Mouse (Mus musculus): ENCODE results near the gene Sgcb. TPM values are rescaled to one million over a fixed set of nuclear protein-coding genes. Genes with fewer than 3 reads are reported as not detected.

Sgcb gene
- total RNA-seq, 2 experiments from 2014 or later, result 43.0 to 45.5 TPM

DNA sequence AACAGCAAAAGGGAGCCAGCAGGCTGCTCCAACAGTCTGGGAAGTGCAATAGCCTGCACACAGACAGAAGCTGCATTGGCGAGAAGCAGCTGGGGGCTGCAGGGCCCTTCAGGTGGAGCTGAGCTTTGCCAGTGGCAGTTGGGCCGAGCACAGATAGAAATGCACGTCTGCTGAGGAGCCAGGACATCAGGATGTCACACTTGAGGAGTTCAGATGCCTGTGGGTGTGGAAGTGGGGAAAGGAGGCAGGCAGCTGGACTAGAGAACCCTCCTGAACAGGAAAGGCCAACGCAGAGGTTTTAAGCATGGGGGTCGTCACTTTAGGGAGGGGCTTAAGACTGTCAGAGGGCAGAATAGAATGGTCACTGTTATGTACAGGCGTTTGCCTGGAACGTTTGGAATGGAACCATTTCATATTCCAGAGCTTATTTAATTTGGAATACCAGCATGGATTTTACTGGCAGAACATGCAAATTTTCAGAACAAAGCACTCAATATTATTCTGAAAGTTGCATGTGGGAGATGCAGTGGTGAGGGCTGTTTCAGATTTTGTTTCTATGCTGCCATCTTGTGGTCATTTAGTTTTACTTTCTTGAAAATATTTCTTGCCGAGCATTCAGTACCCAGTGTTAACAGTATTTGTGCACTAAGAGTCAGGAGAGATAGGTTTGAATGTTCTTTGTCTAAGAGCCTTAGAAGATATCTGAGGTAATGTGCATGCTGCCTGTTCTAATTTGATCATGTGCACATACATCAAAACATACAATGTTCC lies 10.1 kb downstream of the Sgcb start:
- DNase-seq (ENCODE audit: low spot score in 2 of 2), result peak in 1 of 2 experiments; percentile 78

DNA sequence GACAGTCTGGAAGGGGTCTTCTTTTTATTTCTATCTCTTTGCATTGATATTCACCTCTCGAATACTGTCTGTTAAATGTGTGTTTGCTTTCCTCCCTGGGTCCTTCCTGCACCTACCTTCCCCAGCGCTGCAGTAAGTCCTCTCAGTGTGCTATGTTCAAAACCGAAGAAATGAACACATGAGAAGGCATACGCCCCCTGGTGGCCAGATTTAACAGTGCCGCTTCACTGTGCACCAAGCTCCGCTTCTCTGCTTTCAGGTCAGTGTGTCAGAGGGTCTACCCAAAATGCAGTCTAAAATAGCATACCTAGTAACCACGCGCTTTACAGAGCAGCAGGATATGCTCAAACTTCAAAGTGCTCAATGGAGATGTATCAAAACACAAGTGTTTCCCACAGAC lies 14.4 kb downstream of the Sgcb start:
- peak; percentile 59 to 90 for DNase-seq (ENCODE audit: low spot score in 2 of 2)

DNA sequence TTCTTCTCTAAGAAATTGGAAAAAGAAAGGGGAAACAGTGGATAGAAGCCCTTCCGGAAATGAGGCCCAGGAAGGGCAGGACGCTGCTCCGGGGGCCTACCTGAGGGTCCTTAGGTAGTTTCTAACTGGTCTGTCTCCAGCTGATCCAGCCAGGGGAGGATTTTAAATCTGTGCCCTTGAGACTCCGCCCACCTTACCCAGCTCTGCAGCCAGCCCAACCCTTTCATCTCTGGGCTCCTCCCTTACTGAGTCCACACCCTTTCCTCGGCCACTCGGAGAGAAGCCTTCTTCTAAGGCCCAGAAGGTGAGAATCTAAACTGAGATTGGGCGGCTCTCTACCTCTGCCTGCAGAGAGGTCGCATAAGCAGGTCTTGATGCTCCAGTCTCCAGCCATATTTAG lies 15.3 kb downstream of the Sgcb start, which contains the start of gene Lrrc66:
Lrrc66 (minus strand) TSS at position 236 of the 400 bp plus-strand sequence.
- no peak for DNase-seq (ENCODE audit: low spot score in 2 of 2)

DNA sequence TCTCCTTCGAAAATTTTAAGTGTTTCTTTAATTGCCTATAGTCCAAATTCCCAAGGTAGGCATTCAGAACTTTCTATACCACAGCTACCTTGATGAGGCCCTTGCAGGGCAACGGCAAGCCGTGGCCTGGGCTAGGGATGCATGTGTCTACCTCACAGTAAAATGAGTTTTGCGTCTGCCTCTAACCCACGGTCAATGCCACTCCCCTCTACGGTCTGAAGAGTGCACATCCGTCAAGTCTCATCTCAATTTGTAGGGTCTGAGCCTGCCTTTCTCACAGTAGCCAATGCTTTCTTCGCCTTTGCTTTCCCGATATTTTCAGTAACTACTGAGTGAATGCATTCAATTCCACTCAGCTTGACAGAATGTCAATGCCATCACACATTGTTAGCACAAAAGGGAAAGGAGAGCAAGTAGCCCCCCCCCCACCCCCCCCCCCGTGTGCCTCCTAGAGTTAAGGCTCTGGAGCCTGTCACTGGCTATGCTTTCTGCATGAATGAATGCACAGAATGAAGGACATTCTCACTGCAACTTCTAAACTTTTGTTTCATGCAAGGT lies 16.5 kb downstream of the Sgcb start:
- no peak for DNase-seq (ENCODE audit: low spot score in 2 of 2)

DNA sequence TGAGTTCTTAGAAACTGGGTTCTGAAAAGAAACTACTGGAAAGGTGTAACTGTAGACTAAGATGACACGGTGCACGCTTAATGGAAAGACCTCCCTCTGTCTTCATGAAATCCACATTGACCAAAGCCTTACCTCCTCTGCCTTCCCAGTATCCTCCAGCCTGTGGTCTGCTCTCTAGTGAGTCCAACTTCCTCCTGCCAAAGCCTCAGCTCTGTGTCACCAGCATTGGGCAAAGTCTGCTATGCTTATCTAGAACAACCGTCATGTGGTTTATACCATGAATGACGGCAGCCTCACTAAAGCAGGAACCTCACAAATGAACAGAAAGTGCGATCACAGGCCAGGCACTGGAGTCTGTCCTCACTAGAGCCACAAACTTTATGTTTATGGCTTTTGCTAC lies 17.4 kb downstream of the Sgcb start:
- no peak for DNase-seq (ENCODE audit: low spot score in 2 of 2)

DNA sequence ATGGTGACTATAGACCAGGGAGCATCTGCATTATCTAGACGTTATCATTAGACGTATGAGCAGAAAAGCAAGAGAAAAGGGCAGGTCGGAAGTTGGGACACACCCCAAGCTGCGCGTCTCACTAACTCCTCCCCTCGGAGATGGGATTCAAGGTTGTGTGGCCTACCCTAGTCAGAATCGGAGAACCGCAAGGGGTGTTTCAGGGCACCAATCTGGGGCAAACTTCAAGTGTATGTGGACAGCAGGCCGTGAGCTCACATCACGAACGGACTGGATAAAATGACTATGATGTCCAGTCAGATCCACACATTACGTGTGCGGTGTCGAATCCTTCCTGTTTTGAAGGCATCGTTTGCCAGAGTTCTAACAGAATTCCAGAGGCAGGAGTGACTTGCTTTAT lies 19.6 kb downstream of the Sgcb start:
- DNase-seq (ENCODE audit: low spot score in 2 of 2), result no peak

DNA sequence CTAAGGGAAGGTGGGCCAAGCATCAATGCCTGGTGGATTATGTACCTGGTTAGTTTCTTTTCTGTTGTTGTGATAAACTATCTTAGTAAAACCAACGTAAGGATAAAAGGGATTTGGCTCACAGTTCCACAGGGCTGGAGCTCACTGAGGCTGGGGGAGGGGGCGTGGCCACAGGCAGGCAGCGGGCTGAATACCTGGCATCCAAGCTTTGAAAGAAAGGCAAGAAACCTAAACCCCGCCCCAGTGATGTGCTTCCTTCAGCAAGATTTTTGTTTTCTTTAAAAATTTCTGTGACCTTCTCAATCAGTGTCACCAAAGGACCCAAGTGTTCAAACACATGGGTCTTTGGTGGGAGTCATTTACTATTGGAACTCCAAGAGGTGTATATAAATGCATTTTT lies 20.0 kb downstream of the Sgcb start:
- no peak for DNase-seq (ENCODE audit: low spot score in 2 of 2)

DNA sequence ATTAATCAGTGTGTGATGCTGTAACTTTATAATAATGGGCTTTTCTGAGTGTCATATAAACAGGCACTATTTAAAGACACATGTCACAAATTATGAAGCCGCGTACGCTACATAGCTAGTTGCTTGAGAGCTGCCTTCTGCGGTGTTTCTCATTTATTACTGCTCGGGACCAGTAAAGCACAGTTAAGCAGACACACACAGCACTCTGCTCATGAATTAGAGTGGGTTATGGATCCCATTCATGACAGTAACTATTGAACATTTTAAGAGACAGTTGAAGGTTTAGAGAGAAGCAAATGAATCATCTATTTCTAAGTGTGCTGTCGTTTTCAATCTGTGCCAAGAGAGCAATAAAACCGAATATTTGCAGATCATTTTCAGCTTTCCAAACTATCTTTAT lies 20.7 kb downstream of the Sgcb start:
- DNase-seq (ENCODE audit: low spot score in 2 of 2), result no peak

DNA sequence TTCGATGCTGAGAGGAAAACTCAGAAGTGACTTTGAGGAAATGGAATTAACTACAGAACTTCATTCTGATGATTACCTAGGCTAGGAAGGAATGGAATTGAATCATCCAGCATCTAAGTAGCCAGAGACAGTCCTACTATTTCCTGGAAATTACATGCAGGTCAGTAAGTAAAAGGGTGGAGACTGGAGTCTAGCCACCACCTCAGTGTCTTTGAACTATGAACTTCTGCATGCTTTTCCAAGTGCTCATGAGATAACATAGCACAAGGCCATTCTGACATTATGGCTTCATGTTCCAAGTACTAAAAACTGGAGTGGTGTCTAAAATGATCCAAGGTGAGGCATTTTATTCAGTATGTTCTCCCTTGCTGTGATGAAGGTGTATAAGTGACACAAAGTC lies 22.1 kb downstream of the Sgcb start:
- no peak for DNase-seq (ENCODE audit: low spot score in 2 of 2)

DNA sequence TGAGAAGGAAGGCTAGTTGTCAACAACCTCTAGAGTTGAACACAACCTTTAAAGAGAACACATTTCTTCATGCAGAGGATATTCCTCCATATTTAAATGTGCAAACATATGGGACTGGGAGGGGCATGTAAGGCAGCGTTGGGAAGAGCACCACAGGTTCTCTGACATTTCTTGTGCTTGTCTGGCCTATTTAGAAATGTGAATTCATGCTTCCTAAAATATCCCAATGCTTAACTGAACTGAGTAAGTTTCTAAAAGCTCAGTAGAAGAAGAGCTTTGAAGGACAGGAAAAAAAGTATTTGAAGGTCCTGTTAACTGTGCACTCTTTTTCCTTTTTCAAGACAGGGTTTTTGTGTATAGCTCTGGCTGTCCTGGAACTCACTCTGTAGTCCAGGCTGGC lies 28.6 kb downstream of the Sgcb start:
- no peak for DNase-seq (ENCODE audit: low spot score in 2 of 2)

DNA sequence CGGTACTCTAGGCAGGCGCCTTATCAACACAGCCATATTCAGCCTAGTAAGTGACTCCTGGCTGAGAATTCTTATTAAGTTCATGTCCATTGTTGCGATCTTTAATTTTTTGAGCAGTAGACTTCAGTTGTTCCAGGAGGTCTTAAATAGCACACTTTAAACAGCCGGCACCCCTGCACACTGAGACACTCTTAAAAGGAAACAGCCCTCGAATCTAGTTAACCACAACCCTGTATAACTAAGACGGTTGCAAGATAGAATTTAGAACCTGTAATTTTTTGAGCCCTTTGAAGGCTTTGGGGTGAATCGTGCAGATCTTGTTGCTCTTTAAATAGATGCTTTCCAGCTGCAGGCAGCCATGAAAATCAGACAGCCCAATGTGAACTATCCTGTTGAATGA lies 32.4 kb downstream of the Sgcb start:
- no peak for DNase-seq (ENCODE audit: low spot score in 2 of 2)

DNA sequence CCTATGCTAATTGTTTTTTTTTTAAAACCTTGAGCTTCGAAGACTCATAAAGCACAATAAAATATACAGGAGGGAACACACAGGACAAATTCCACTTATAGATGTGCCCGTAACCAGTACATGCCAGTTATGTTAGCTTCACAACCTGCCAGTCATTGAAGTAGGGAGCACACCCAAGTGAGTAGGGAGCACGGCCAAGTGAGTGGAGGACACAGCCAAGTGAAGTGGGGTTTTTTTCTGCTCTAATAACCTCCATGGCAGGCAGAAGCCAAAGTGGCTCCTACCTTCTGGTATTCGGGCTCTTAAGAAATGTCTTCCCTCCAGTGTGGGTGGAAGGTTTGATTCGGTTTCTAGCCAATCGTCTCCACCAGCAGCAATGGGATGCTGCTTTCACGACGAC lies 34.3 kb downstream of the Sgcb start:
- no peak for DNase-seq (ENCODE audit: low spot score in 2 of 2)

DNA sequence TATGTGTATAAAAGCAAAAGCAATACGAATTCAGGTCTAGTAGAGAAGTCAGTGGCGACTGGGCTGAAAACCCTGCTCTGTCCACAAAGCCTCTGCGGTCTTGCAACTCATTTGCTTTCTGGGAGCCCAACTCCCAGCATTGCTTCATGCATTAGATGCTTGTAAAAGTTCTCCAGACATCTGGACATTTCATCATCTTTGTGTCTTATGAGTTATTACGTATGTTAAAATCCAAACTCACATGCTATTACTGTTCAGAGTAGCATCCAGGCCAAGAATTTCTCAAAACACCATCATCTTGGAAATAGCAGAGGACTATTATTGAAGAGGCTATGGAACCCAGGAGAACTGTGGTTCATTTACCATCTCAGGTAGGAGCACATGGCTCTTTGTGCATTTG lies 36.5 kb downstream of the Sgcb start:
- DNase-seq (ENCODE audit: low spot score in 2 of 2), result no peak

DNA sequence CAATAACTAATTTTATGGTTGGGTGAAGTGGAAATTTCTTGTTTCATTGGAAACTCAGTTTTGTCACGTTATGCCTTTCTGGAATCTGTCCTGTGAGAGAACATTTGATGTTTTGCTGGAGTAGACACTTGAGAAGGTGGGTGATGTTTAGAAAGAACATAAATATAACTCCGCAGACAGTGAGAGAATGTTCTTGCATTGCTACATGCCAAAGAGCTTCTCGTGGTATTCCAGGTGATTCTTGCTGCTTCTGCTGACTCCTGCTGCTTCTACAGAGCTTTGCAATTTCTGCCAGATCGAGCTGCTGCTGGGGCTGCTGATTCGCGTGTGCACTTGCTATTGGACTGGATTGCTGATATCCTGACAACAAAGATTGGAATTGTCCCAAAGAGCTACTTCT lies 42.6 kb downstream of the Sgcb start:
- DNase-seq (ENCODE audit: low spot score in 2 of 2), result no peak

DNA sequence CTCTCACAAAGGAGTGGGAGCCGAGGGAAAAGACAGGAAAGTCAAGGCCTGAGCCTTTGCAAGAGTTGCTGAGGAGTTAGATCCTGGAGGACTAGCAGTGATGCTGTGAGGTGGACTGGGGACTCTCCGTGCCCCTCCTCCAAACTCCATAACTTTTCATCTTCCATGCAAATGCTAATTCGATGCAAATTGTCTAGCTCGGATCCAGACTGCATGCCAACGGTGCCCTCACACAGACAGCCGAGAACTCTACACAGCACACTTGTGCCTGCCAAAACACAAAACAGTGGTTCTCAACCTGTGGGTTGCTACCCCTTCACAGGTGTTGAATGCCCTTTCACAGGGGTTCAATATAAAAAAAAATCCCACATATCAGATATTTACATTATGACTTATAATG lies 43.0 kb downstream of the Sgcb start:
- no peak for DNase-seq (ENCODE audit: low spot score in 2 of 2)

DNA sequence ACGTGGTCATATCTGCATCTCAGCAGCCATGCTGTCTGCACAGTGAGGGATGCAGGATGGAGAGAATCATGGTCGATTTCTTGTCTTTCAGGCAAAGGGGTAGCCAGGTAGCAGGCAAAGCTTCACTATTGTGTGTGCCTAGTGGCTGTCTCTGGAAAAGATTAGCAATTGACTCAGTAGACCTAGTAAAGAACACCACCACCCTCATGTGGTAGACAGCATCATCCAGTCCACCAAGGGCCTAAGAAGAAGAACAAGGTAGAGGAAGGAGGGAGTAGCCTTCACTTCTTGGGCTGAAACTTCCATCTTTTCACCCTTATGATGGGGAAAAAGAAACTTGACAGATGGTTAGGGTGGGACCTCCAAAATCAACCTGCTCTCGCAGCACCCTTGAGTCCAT lies 44.7 kb downstream of the Sgcb start:
- DNase-seq (ENCODE audit: low spot score in 2 of 2), result no peak

DNA sequence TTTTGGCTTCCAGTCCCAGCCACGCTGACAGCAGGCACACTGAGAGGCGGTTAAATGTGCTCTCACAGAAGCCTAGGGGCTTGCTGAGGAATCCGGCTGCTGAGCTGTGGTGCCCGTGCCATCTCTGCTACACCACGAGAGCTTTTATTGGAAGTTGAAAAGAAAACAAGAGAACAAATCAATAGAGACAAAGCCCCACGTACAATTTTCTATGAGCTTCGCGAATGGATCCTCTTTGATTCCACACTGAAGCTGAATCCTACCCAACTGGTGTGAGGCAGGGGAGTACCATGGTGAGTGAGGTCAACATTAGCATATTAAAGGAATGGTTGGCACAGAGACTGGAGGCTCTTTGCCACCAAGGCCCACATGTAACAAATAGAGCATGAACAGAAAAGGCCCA lies 46.2 kb downstream of the Sgcb start:
- DNase-seq (ENCODE audit: low spot score in 2 of 2), result peak; percentile 19 to 63

DNA sequence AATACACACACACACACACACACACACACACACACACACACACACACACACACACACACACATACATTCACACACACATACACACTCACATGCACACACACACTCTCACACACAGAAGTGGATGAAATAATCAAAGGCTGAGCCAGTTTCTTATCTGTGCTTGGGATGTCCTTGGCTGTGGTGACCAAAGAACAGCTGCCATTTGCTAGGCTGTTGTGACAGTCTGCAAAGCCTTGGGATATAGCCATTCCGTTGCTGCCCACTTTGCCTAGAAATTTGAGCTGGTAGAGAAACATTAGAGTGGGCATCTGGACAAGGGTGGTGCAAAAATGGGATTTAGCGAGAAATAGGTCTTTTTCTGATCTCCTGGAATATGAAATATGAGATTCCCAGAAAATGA lies 47.6 kb downstream of the Sgcb start:
- DNase-seq (ENCODE audit: low spot score in 2 of 2), result no peak

DNA sequence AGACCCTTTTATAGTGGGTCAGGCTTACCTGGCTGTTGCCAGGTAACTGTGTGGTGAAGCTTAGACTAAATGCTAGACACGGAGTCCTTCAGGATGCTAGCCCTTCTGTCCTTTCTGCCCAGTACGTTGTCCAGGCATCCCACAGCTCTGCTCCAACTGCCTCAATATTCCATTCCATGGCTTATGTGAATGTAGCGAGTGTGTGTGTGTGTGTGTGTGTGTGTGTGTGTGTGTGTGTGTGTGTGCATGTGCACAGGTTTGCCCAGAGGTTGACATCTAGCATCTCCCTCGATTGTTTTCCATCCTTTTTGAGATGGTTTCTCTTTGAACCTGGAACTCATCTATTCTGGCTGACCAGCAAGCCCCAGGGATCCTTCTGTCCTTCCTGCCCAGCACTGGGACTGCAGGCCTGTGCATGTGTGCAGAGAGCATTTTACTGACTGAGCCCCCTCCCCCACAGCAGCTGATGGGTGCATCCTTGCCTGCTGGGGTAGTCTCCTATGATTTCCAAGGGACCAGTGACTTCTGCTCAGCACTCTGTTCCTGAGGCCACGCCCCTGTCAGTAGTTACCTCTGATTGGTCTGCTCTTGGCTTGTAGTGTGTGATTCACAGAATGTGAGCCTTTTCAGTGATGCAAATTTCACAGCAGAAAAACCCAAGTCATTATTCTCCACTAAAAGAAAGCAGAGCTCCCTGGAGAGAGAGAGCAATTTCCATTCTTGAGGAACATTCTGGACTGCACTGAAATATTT lies 48.5 kb downstream of the Sgcb start:
- DNase-seq (ENCODE audit: low spot score in 2 of 2), result no peak

DNA sequence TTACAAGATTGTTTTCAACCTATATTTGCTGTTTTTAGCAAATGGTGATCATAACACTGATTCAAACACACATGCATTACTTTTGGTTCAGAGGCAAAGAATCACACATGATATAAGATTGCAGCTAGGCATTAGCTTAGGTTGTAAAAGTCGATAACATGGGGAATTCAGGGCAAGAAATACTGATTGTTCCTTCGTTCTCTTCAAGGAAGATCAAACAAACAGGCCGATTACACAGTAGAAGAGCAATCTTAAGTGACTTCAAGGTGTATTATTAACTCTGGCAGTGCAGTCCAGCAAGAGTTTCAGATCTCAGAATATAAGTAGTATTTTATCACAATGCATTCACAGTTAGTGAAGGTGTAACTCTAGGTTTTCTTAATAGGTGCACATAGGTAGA lies 60.5 kb downstream of the Sgcb start:
- no peak for DNase-seq (ENCODE audit: low spot score in 2 of 2)

DNA sequence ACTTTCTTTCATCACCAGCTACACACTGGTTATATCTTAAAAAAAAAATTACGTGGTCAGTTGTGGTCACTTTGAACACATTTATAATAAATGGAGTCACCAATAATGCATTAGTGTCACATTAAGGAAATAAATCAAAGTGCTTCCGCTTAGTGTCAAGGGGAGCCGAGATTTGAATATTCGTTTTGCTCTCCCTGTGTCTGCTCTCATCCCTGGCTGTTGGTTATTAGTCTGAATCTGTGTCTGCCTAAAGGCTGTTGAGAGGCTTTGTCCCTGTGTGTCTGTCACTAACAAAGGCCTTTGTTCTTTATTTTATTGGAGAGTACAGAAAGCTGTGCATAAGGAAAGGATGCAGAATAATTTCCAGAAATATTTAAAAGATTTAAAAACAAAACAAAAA lies 61.0 kb downstream of the Sgcb start:
- DNase-seq (ENCODE audit: low spot score in 2 of 2), result no peak

All from layer of hippocampus, adult 18-20 months (tissue).